Mouse (Mus musculus) stomach, postnatal 0 days (tissue): ENCODE results near the gene 2610507B11Rik.

Experiments
- CTCF ChIP-seq: IDR thresholded peaks from 2 replicates; pipeline ENCODE4 v1.5.1; 2016; ENCODE audit warnings: antibody characterized with exemption, low read depth, mild to moderate bottlenecking, moderate library complexity
- EP300 ChIP-seq: optimal IDR thresholded peaks from 2 replicates; pipeline ENCODE3; 2016; ENCODE audit warnings: antibody characterized with exemption

DNA sequence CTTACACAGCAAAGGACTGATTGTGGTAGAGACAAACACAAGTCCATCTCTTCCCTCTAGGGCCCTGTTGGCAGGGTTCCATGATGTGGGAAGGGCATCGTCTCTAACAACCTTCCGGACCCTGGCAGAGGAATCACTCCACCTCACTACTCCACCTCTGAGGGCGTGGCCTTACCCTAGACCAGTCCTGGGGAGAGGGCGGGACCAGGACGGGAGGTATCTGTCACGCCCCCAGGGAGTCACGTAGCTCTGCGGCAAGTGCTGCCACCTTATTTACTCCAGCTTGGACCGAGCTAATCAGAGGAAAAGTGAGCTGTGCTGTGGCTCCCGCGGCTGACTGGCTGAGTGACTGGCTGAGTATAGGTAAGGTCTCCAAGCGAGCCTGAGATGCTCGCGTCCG lies 61.3 kb downstream of the 2610507B11Rik start, which contains the start of gene Aldoc:
- TF ChIP-seq CTCF (peak; percentile 13; the same call in 1 of the 2 replicates), EP300 (no peak)
